Mouse (Mus musculus) MEL (cell line): ENCODE results near the gene Tspan2. TPM values are rescaled to one million over a fixed set of nuclear protein-coding genes. Genes with fewer than 3 reads are reported as not detected.

Source experiments
- DNase-seq: peaks from one replicate; pipeline ENCODE4 v3.0.0; 2011; ENCODE audit warnings: low read depth, low spot score
- H3K27ac ChIP-seq: 2 replicates; pipeline ENCODE4 v1.5.1; 2012; ENCODE audit warnings: low read depth, mild to moderate bottlenecking, control low read depth, low read length, moderate library complexity; ENCODE audit not compliant: control insufficient read depth
- H3K27me3 ChIP-seq, 2 experiments: fragments of 150-350 bp in 1 of 2; sonication (generic) in 1 of 2; 2 replicates each; pipeline ENCODE4 v1.6.1; 2012; ENCODE audit warnings: low read length in 2 of 2, mild to moderate bottlenecking in 2 of 2, improper control_type of control experiment in 1 of 2, moderate library complexity in 1 of 2; ENCODE audit not compliant: insufficient read depth in 2 of 2, control insufficient read depth in 1 of 2
- H3K36me3 ChIP-seq, 2 experiments: 2 replicates each; pipeline ENCODE4 v1.6.1; 2012 to 2014; ENCODE audit warnings: low read length in 2 of 2, improper control_type of control experiment in 1 of 2, inconsistent platforms in 1 of 2, mild to moderate bottlenecking in 1 of 2; ENCODE audit not compliant: insufficient read depth in 2 of 2, control insufficient read depth in 1 of 2
- H3K4me1 ChIP-seq, 2 experiments: fragments of 150-350 bp in 1 of 2; sonication (generic) in 1 of 2; 2 replicates each; pipeline ENCODE4 v1.6.1; 2012; ENCODE audit warnings: low read length in 2 of 2, improper control_type of control experiment in 1 of 2, mild to moderate bottlenecking in 1 of 2; ENCODE audit not compliant: insufficient read depth in 2 of 2, control insufficient read depth in 1 of 2
- H3K4me3 ChIP-seq, 2 experiments: fragments of 150-350 bp in 1 of 2; sonication (generic) in 1 of 2; 2 replicates each; pipeline ENCODE4 v1.5.1; 2012; ENCODE audit warnings: low read depth in 2 of 2, low read length in 2 of 2, mild to moderate bottlenecking in 2 of 2, moderate library complexity in 2 of 2, control low read depth in 1 of 2, improper control_type of control experiment in 1 of 2; ENCODE audit not compliant: control insufficient read depth in 1 of 2, insufficient read depth in 1 of 2
- H3K79me2 ChIP-seq: 2 replicates; pipeline ENCODE4 v1.6.1; 2012; ENCODE audit warnings: mild to moderate bottlenecking, low read length, moderate library complexity; ENCODE audit not compliant: control insufficient read depth, poor library complexity, insufficient read depth
- H3K9ac ChIP-seq: 2 replicates; pipeline ENCODE4 v1.6.1; 2012; ENCODE audit warnings: low read depth, mild to moderate bottlenecking, control low read depth, low read length, moderate library complexity; ENCODE audit not compliant: control insufficient read depth, poor library complexity, severe bottlenecking
- H3K9me3 ChIP-seq: fragments of 150-350 bp; sonication (generic); replicated peaks from 2 replicates; pipeline ENCODE4 v1.6.1; 2012; ENCODE audit warnings: mild to moderate bottlenecking, low read length, improper control_type of control experiment, moderate library complexity; ENCODE audit not compliant: insufficient read depth
- BHLHE40 ChIP-seq: IDR thresholded peaks from 2 replicates; pipeline ENCODE4 v1.6.1; 2012; ENCODE audit warnings: low read depth, mild to moderate bottlenecking, inconsistent platforms, low read length, improper control_type of control experiment, borderline replicate concordance
- CHD2 ChIP-seq: IDR thresholded peaks from 2 replicates; pipeline ENCODE4 v1.6.1; 2011; ENCODE audit warnings: low read length, improper control_type of control experiment
- E2F4 ChIP-seq: IDR thresholded peaks from 2 replicates; pipeline ENCODE4 v1.6.1; 2011; ENCODE audit warnings: low read depth, low read length, improper control_type of control experiment, borderline replicate concordance
- ETS1 ChIP-seq: IDR thresholded peaks from 2 replicates; pipeline ENCODE4 v1.6.1; 2012; ENCODE audit warnings: low read depth, mild to moderate bottlenecking, inconsistent platforms, low read length, improper control_type of control experiment, moderate library complexity
- GATA1 ChIP-seq: IDR thresholded peaks from 2 replicates; pipeline ENCODE4 v1.6.1; 2011; ENCODE audit warnings: low read depth, low read length, improper control_type of control experiment
- HCFC1 ChIP-seq: IDR thresholded peaks from 2 replicates; pipeline ENCODE4 v1.6.1; 2012; ENCODE audit warnings: low read depth, mild to moderate bottlenecking, inconsistent platforms, low read length, improper control_type of control experiment, moderate library complexity
- KAT2A ChIP-seq: conservative IDR thresholded peaks from 2 replicates; pipeline ENCODE4 v1.6.1; 2012; ENCODE audit warnings: low read depth, low read length, improper control_type of control experiment, inconsistent platforms
- MAX ChIP-seq: IDR thresholded peaks from 2 replicates; pipeline ENCODE4 v1.6.1; 2011; ENCODE audit warnings: low read length, improper control_type of control experiment
- MAZ ChIP-seq: IDR thresholded peaks from 2 replicates; pipeline ENCODE4 v1.6.1; 2012; ENCODE audit warnings: low read depth, mild to moderate bottlenecking, inconsistent platforms, low read length, improper control_type of control experiment
- MXI1 ChIP-seq: IDR thresholded peaks from 2 replicates; pipeline ENCODE4 v1.6.1; 2011; ENCODE audit warnings: mild to moderate bottlenecking, low read depth, low read length, improper control_type of control experiment
- MYC ChIP-seq: IDR thresholded peaks from 2 replicates; pipeline ENCODE4 v1.6.1; 2011; ENCODE audit warnings: low read depth, mild to moderate bottlenecking, low read length, improper control_type of control experiment, moderate library complexity
- NRF1 ChIP-seq: IDR thresholded peaks from 2 replicates; pipeline ENCODE4 v1.6.1; 2014; ENCODE audit warnings: low read depth, mild to moderate bottlenecking, inconsistent platforms, low read length, improper control_type of control experiment, moderate library complexity; ENCODE audit not compliant: poor library complexity, insufficient read depth, severe bottlenecking
- POLR2A ChIP-seq, 2 experiments: IDR thresholded peaks; 2 replicates each; pipeline ENCODE4 v1.6.1; 2011 to 2012; ENCODE audit warnings: low read length in 2 of 2, mild to moderate bottlenecking in 2 of 2, control low read depth in 1 of 2, improper control_type of control experiment in 1 of 2, low read depth in 1 of 2, moderate library complexity in 1 of 2; ENCODE audit not compliant: control insufficient read depth in 1 of 2, insufficient read depth in 1 of 2, poor library complexity in 1 of 2
- POLR2AphosphoS2 ChIP-seq: IDR thresholded peaks from 2 replicates; pipeline ENCODE4 v1.6.1; 2011; ENCODE audit warnings: low read length, improper control_type of control experiment
- POLR2AphosphoS5 ChIP-seq: IDR thresholded peaks from 2 replicates; pipeline ENCODE4 v1.6.1; 2012; ENCODE audit warnings: low read depth, borderline replicate concordance, mild to moderate bottlenecking, inconsistent platforms, low read length, moderate library complexity, mixed read lengths
- RAD21 ChIP-seq: IDR thresholded peaks from 2 replicates; pipeline ENCODE4 v1.6.1; 2011; ENCODE audit warnings: mild to moderate bottlenecking, low read depth, low read length, improper control_type of control experiment
- RCOR1 ChIP-seq: IDR thresholded peaks from 2 replicates; pipeline ENCODE4 v1.6.1; 2012; ENCODE audit warnings: low read depth, mild to moderate bottlenecking, inconsistent platforms, low read length, improper control_type of control experiment
- SMC3 ChIP-seq: IDR thresholded peaks from 2 replicates; pipeline ENCODE4 v1.6.1; 2011; ENCODE audit warnings: low read depth, low read length, improper control_type of control experiment
- TCF12 ChIP-seq: IDR thresholded peaks from 2 replicates; pipeline ENCODE4 v1.6.1; 2014; ENCODE audit warnings: low read depth, mild to moderate bottlenecking, inconsistent platforms, low read length, improper control_type of control experiment, moderate library complexity
- UBTF ChIP-seq: IDR thresholded peaks from 2 replicates; pipeline ENCODE4 v1.6.1; 2012; ENCODE audit warnings: low read depth, mild to moderate bottlenecking, inconsistent platforms, low read length, improper control_type of control experiment, moderate library complexity, borderline replicate concordance; ENCODE audit not compliant: insufficient read depth
- USF1 ChIP-seq: IDR thresholded peaks from 2 replicates; pipeline ENCODE4 v1.6.1; 2014; ENCODE audit warnings: low read depth, mild to moderate bottlenecking, inconsistent platforms, low read length, improper control_type of control experiment, moderate library complexity
- ZKSCAN1 ChIP-seq: IDR thresholded peaks from 2 replicates; pipeline ENCODE4 v1.6.1; 2012; ENCODE audit warnings: low read depth, mild to moderate bottlenecking, inconsistent platforms, low read length, improper control_type of control experiment, moderate library complexity
- ZMIZ1 ChIP-seq: IDR thresholded peaks from 2 replicates; pipeline ENCODE4 v1.6.1; 2012; ENCODE audit warnings: low read depth, mild to moderate bottlenecking, inconsistent platforms, low read length, improper control_type of control experiment, moderate library complexity
- ZNF384 ChIP-seq: IDR thresholded peaks from 2 replicates; pipeline ENCODE4 v1.6.1; 2012; ENCODE audit warnings: low read depth, mild to moderate bottlenecking, inconsistent platforms, low read length, improper control_type of control experiment
- polyA plus RNA-seq, 2 experiments: library from polyadenylated mRNA; stranded (reverse) in 1 of 2; unstranded in 1 of 2; fragments of >175 nt in 1 of 2; fragments of >200 nt in 1 of 2; gene quantifications; 2 replicates each; pipeline versions ENCODE4 v1.2.1 to v1.2.4; 2012; ENCODE audit warnings: low replicate concordance in 2 of 2, low read depth in 1 of 2; ENCODE audit not compliant: insufficient read length in 2 of 2, insufficient read depth in 1 of 2, missing spikeins in 1 of 2
- total RNA-seq: library from RNA; depleted of rRNA; stranded (reverse); fragments of 300-350 nt; gene quantifications from 2 replicates; pipeline ENCODE4 v1.2.3, GENCODE M21; 2012

Gene Tspan2
- total and polyA plus RNA-seq, 3 experiments = not detected

GRCm38 (mm10) chr3:102743202-102743601, 8.9 kb downstream of the Tspan2 start:
- no peak overlapping the region for H3K9ac ChIP-seq
- DNase-seq = no peak
- H3K79me2 ChIP-seq = no peaks in the 10 kb centered on the region
- H3K9me3 ChIP-seq = no peaks in the 10 kb centered on the region
- H3K4me3 ChIP-seq = no peak overlapping the region
- TF ChIP-seq MAX = no peak
- no peak for TF ChIP-seq POLR2A (IDR thresholded peaks at IDR 0.05; ENCODE audit: control insufficient read depth in 1 of 2, insufficient read depth in 1 of 2, low read depth in 1 of 2, low read length in 2 of 2, poor library complexity in 1 of 2)
- no peak for TF ChIP-seq POLR2AphosphoS2
- no peak for TF ChIP-seq NRF1
- no peak for TF ChIP-seq ETS1
- TF ChIP-seq RCOR1 = no peak
- TF ChIP-seq USF1 = no peak
- TF ChIP-seq SMC3 = no peak
- TF ChIP-seq ZMIZ1 = no peak
- no peak for TF ChIP-seq CHD2
- no peak for TF ChIP-seq KAT2A
- TF ChIP-seq, all 39 proteins: peak for 0
- Histone ChIP-seq H3K27me3 (no peaks in the 10 kb centered on the region), H3K27ac (no peak overlapping the region), H3K36me3 (no peaks in the 10 kb centered on the region), H3K4me1 (no peaks in the 10 kb centered on the region)

GRCm38 (mm10) chr3:102743781-102744471, 9.6 kb downstream of the Tspan2 start:
- Histone ChIP-seq H3K4me3 (no peak overlapping the region), H3K9me3 (no peaks in the 10 kb centered on the region), H3K27ac (no peak overlapping the region), H3K27me3 (no peaks in the 10 kb centered on the region), H3K4me1 (no peaks in the 10 kb centered on the region), H3K9ac (no peak overlapping the region), H3K79me2 (no peaks in the 10 kb centered on the region), H3K36me3 (no peaks in the 10 kb centered on the region)
- TF ChIP-seq GATA1 = no peak
- TF ChIP-seq NRF1 = no peak
- TF ChIP-seq ZKSCAN1 = no peak
- TF ChIP-seq MAZ = no peak
- TF ChIP-seq UBTF = no peak
- no peak for DNase-seq

- H3K79me2 ChIP-seq = no peaks in the 10 kb centered on the region
- H3K4me1 ChIP-seq = no peaks in the 10 kb centered on the region
- no peaks in the 10 kb centered on the region for H3K9me3 ChIP-seq
- no peaks in the 10 kb centered on the region for H3K36me3 ChIP-seq
- H3K9ac ChIP-seq = no peak overlapping the region
- no peaks in the 10 kb centered on the region for H3K27me3 ChIP-seq
- H3K27ac ChIP-seq = no peak overlapping the region
- DNase-seq = no peak
- H3K4me3 ChIP-seq = no peak overlapping the region
- TF ChIP-seq CHD2 (no peak), ETS1 (no peak), POLR2AphosphoS2 (no peak), ZNF384 (no peak), BHLHE40 (no peak), E2F4 (no peak), HCFC1 (no peak), TCF12 (no peak), MXI1 (no peak), GATA1 (no peak), POLR2AphosphoS5 (no peak), RAD21 (no peak), MYC (no peak)
- TF ChIP-seq, all 39 proteins: peak for 0
Measured at GRCm38 (mm10) chr3:102744657-102745056, 10.3 kb downstream of the Tspan2 start.
